Mouse (Mus musculus) lung, postnatal 0 days (tissue): Measurements from ENCODE around the gene Kcnip3.

Experiments used
- CTCF ChIP-seq: IDR thresholded peaks from 2 replicates; pipeline ENCODE4 v1.5.1; 2016; ENCODE audit warnings: antibody characterized with exemption, mild to moderate bottlenecking
- EP300 ChIP-seq: IDR thresholded peaks from 2 replicates; pipeline ENCODE4 v1.6.1; 2016; ENCODE audit warnings: antibody characterized with exemption, mild to moderate bottlenecking, control low read depth

- TF ChIP-seq CTCF (no peak), EP300 (no peak)
Observed at GRCm38 (mm10) chr2:127520123-127520522, 1.8 kb downstream of the Kcnip3 start.
